Mouse (Mus musculus) neural tube, embryonic 12.5 days (tissue): ENCODE results near the gene Inka1. TPM values are rescaled to one million over a fixed set of nuclear protein-coding genes. Genes with fewer than 3 reads are reported as not detected.
A peak's percentile ranks its signal among the peaks of the same experiment; 100 is the strongest.

Experiments used
- ATAC-seq: fragments of 200-750 bp; cut with Nextera tagmentation; 2 replicates; pipeline ENCODE4 v1.8.0; 2017; ENCODE audit warnings: low read depth, mild to moderate bottlenecking, moderate TSS enrichment, moderate library complexity; ENCODE audit not compliant: low FRiP score
- H3K27ac ChIP-seq: fragments of 300-500 bp; sonication (generic); 2 replicates; pipeline ENCODE4 v1.5.1; 2016
- H3K27me3 ChIP-seq: fragments of 300-500 bp; sonication (generic); replicated peaks from 2 replicates; pipeline ENCODE4 v1.6.1; 2016; ENCODE audit warnings: mild to moderate bottlenecking
- H3K36me3 ChIP-seq: fragments of 300-500 bp; sonication (generic); 2 replicates; pipeline ENCODE4 v1.6.1; 2016; ENCODE audit warnings: mild to moderate bottlenecking
- H3K4me1 ChIP-seq: fragments of 300-500 bp; sonication (generic); 2 replicates; pipeline ENCODE4 v1.6.1; 2016
- H3K4me2 ChIP-seq: fragments of 300-500 bp; sonication (generic); replicated peaks from 2 replicates; pipeline ENCODE4 v1.6.1; 2016; ENCODE audit warnings: mild to moderate bottlenecking
- H3K4me3 ChIP-seq: fragments of 300-500 bp; sonication (generic); 2 replicates; pipeline ENCODE4 v1.5.1; 2016
- H3K9ac ChIP-seq: fragments of 300-500 bp; sonication (generic); 2 replicates; pipeline ENCODE4 v1.6.1; 2016; ENCODE audit warnings: mild to moderate bottlenecking
- H3K9me3 ChIP-seq: fragments of 300-500 bp; sonication (generic); 2 replicates; pipeline ENCODE4 v1.6.1; 2016; ENCODE audit warnings: mild to moderate bottlenecking
- WGBS: fragments of 180-500 bp; shearing (Covaris S2); methylation state at CpG from one replicate; pipeline ENCODE4 v1.1.7; 2016; 5-methylcytosine and 5-hydroxymethylcytosine counted together
- polyA plus RNA-seq: library from polyadenylated mRNA; unstranded; fragments of >200 nt; fragmentation: Nextera tagmentation; extraction: Ambion mirVana; gene quantifications from 2 replicates; pipeline ENCODE4 v1.2.1, GENCODE M21; 2016

Gene Inka1
- polyA plus RNA-seq, 1 experiment from 2014 or later, result 42.3 TPM

- Histone ChIP-seq H3K4me1 (peaks cover 6% of the 10 kb centered on the region), H3K36me3 (peaks cover 24% of the 10 kb centered on the region), H3K27me3 (no peaks in the 10 kb centered on the region), H3K4me3 (no peak overlapping the region), H3K27ac (no peak overlapping the region), H3K4me2 (no peak overlapping the region), H3K9me3 (no peaks in the 10 kb centered on the region), H3K9ac (no peak overlapping the region)
- WGBS, result 95% methylated on average over 9 of the region's 9 CpGs
- ATAC-seq, result no peak
Measured at GRCm38 (mm10) chr9:107964681-107965080, 21.0 kb downstream of the Inka1 start.

- 29% methylated on average over 5 of the region's 5 CpGs for WGBS
- ATAC-seq, result peak; percentile 50; the same call in 1 of the 2 replicates
- no peaks in the 10 kb centered on the region for H3K27me3 ChIP-seq
- no peak overlapping the region for H3K27ac ChIP-seq
- no peak overlapping the region for H3K9ac ChIP-seq
- H3K4me3 ChIP-seq, result no peak overlapping the region
- peaks cover 6% of the 10 kb centered on the region for H3K4me1 ChIP-seq
- no peak overlapping the region for H3K4me2 ChIP-seq
- peaks cover 24% of the 10 kb centered on the region for H3K36me3 ChIP-seq
- no peaks in the 10 kb centered on the region for H3K9me3 ChIP-seq
Measured at GRCm38 (mm10) chr9:107963700-107964099, 22.0 kb downstream of the Inka1 start.

GRCm38 (mm10) chr9:107962916-107963315 is 22.8 kb downstream of the Inka1 start:
- Histone ChIP-seq H3K4me2 (no peak overlapping the region), H3K9ac (no peak overlapping the region), H3K36me3 (peaks cover 24% of the 10 kb centered on the region), H3K4me3 (no peak overlapping the region), H3K4me1 (peaks cover 6% of the 10 kb centered on the region), H3K27me3 (no peaks in the 10 kb centered on the region), H3K9me3 (no peaks in the 10 kb centered on the region), H3K27ac (no peak overlapping the region)
- no peak for ATAC-seq
- WGBS, result 93% methylated on average over 9 of the region's 9 CpGs

GRCm38 (mm10) chr9:107961881-107962280 is 23.8 kb downstream of the Inka1 start:
- Histone ChIP-seq H3K9me3 (no peaks in the 10 kb centered on the region), H3K4me3 (no peak overlapping the region), H3K4me2 (no peak overlapping the region), H3K4me1 (peaks cover 6% of the 10 kb centered on the region), H3K36me3 (peaks cover 29% of the 10 kb centered on the region), H3K9ac (no peak overlapping the region; the same call in 1 of the 2 replicates), H3K27me3 (no peaks in the 10 kb centered on the region), H3K27ac (no peak overlapping the region)
- ATAC-seq, result no peak
- 62% methylated on average over 5 of the region's 5 CpGs for WGBS

GRCm38 (mm10) chr9:107961351-107961762 is 24.3 kb downstream of the Inka1 start:
- H3K27me3 ChIP-seq, result no peaks in the 10 kb centered on the region
- 78% methylated on average over 10 of the region's 10 CpGs for WGBS
- H3K36me3 ChIP-seq, result peaks cover 29% of the 10 kb centered on the region
- H3K4me2 ChIP-seq, result no peak overlapping the region
- H3K4me1 ChIP-seq, result peaks cover 6% of the 10 kb centered on the region
- H3K27ac ChIP-seq, result no peak overlapping the region
- no peak overlapping the region for H3K4me3 ChIP-seq
- no peak for ATAC-seq
- no peak overlapping the region for H3K9ac ChIP-seq
- no peaks in the 10 kb centered on the region for H3K9me3 ChIP-seq

GRCm38 (mm10) chr9:107960928-107961327 is 24.8 kb downstream of the Inka1 start:
- Histone ChIP-seq H3K4me2 (no peak overlapping the region), H3K27me3 (no peaks in the 10 kb centered on the region), H3K9me3 (no peaks in the 10 kb centered on the region), H3K9ac (no peak overlapping the region), H3K4me1 (peaks cover 6% of the 10 kb centered on the region), H3K36me3 (peaks cover 31% of the 10 kb centered on the region), H3K27ac (no peak overlapping the region), H3K4me3 (no peak overlapping the region)
- WGBS, result 85% methylated on average over 4 of the region's 4 CpGs
- no peak for ATAC-seq

- Histone ChIP-seq H3K9ac (no peak overlapping the region), H3K27ac (no peak overlapping the region), H3K27me3 (no peaks in the 10 kb centered on the region), H3K9me3 (no peaks in the 10 kb centered on the region), H3K36me3 (peaks cover 35% of the 10 kb centered on the region), H3K4me1 (peaks cover 6% of the 10 kb centered on the region), H3K4me2 (no peak overlapping the region), H3K4me3 (no peak overlapping the region)
- no peak for ATAC-seq
- 47% methylated on average over 6 of the region's 6 CpGs for WGBS
Measured at GRCm38 (mm10) chr9:107959896-107960295, 25.8 kb downstream of the Inka1 start.

GRCm38 (mm10) chr9:107957141-107957540 is 28.5 kb downstream of the Inka1 start:
- Histone ChIP-seq H3K4me1 (peaks cover 6% of the 10 kb centered on the region), H3K9me3 (no peaks in the 10 kb centered on the region), H3K27me3 (no peaks in the 10 kb centered on the region), H3K36me3 (peaks cover 35% of the 10 kb centered on the region), H3K4me3 (no peak overlapping the region), H3K9ac (no peak overlapping the region), H3K4me2 (no peak overlapping the region), H3K27ac (no peak overlapping the region)
- WGBS, result 32% methylated on average over 6 of the region's 6 CpGs
- ATAC-seq, result no peak

- Histone ChIP-seq H3K4me2 (no peak overlapping the region), H3K4me3 (no peak overlapping the region), H3K4me1 (peaks cover 8% of the 10 kb centered on the region), H3K9ac (no peak overlapping the region), H3K36me3 (peaks cover 26% of the 10 kb centered on the region), H3K9me3 (no peaks in the 10 kb centered on the region), H3K27me3 (no peaks in the 10 kb centered on the region), H3K27ac (no peak overlapping the region)
- ATAC-seq, result no peak
- WGBS, result 82% methylated on average over 6 of the region's 6 CpGs
Measured at GRCm38 (mm10) chr9:107955613-107956289, 29.9 kb downstream of the Inka1 start.

GRCm38 (mm10) chr9:107950460-107951355 is 35.0 kb downstream of the Inka1 start:
- 12% methylated on average over 45 of the region's 45 CpGs for WGBS
- Histone ChIP-seq H3K4me3 (peak overlapping the region; percentile 49), H3K4me2 (peak overlapping the region; percentile 84), H3K27ac (peak overlapping the region; percentile 71; the same call in 1 of the 2 replicates), H3K4me1 (peaks cover 8% of the 10 kb centered on the region), H3K36me3 (0 out of 2 replicates have a peak, but pooled peaks cover 2% of the 10 kb centered on the region), H3K27me3 (no peaks in the 10 kb centered on the region), H3K9me3 (no peaks in the 10 kb centered on the region), H3K9ac (peak overlapping the region; percentile 60)
- ATAC-seq, result peak; percentile 97

- H3K4me3 ChIP-seq, result peak within 1 kb of the TSS; percentile 49
- H3K9ac ChIP-seq, result peak within 1 kb of the TSS; percentile 60
- ATAC-seq, result no peak
- no peaks in the 10 kb centered on the region for H3K9me3 ChIP-seq
- H3K27ac ChIP-seq, result peak within 1 kb of the TSS; percentile 71; the same call in 1 of the 2 replicates
- H3K4me2 ChIP-seq, result peak within 1 kb of the TSS; percentile 84
- H3K27me3 ChIP-seq, result no peaks in the 10 kb centered on the region
- H3K36me3 ChIP-seq, result no peaks in the 10 kb centered on the region
- H3K4me1 ChIP-seq, result peaks cover 8% of the 10 kb centered on the region
- 91% methylated on average over 10 of the region's 10 CpGs for WGBS
Measured at GRCm38 (mm10) chr9:107949922-107950235, 35.8 kb downstream of the Inka1 start, which contains the start of gene Traip. Gene Traip, plus strand, starts transcription at chr9:107950136.

GRCm38 (mm10) chr9:107949184-107949921 is 36.3 kb downstream of the Inka1 start:
- Histone ChIP-seq H3K9me3 (no peaks in the 10 kb centered on the region), H3K4me2 (no peak overlapping the region), H3K27me3 (no peaks in the 10 kb centered on the region), H3K4me3 (no peak overlapping the region), H3K4me1 (peaks cover 8% of the 10 kb centered on the region), H3K36me3 (no peaks in the 10 kb centered on the region), H3K27ac (no peak overlapping the region), H3K9ac (no peak overlapping the region)
- no peak for ATAC-seq
- 86% methylated on average over 13 of the region's 13 CpGs for WGBS
